Mouse (Mus musculus) olfactory bulb, adult 2 months (tissue): ENCODE data around the gene Fam126a.

Experiments
- CTCF ChIP-seq: fragments of 200-500 bp; IDR thresholded peaks from 2 replicates; pipeline ENCODE4 v1.5.1; 2012; ENCODE audit warnings: low read depth, mild to moderate bottlenecking, low read length, moderate library complexity; ENCODE audit not compliant: insufficient read depth
- POLR2A ChIP-seq: fragments of 200-500 bp; IDR thresholded peaks from 2 replicates; pipeline ENCODE4 v1.6.1; 2012; ENCODE audit warnings: mild to moderate bottlenecking, low read depth, low read length, moderate library complexity; ENCODE audit not compliant: insufficient read depth

- TF ChIP-seq CTCF (peak; percentile 49; the same call in 1 of the 2 replicates), POLR2A (no peak)
These were observed 46.7 kb upstream of the Fam126a start for GRCm38 (mm10) chr5:24076986-24077718.
